Mouse (Mus musculus): Measurements from ENCODE around the gene Denr. TPM values are rescaled to one million over a fixed set of nuclear protein-coding genes. Genes with fewer than 3 reads are reported as not detected.

Denr gene
- polyA plus RNA-seq, 1 experiment, result 88.1 TPM

- H3K4me3 ChIP-seq (ENCODE audit: insufficient read depth, low read depth, low read length), result no peak overlapping the region
- peaks cover 9% of the 10 kb centered on the region for H3K4me1 ChIP-seq (ENCODE audit: control insufficient read depth, insufficient read depth, insufficient read length, low read length)
These were observed 65.5 kb downstream of the Denr start for GRCm38 (mm10) chr5:123972453-123972852.

GRCm38 (mm10) chr5:123973299-123974178, 66.6 kb downstream of the Denr start, which contains the start of gene Hip1r:
Hip1r (plus strand) TSS chr5:123973628.
- no peak within 1 kb of the TSS; the same call in 1 of the 2 replicates for H3K27ac ChIP-seq (replicated peaks; ENCODE audit: low read depth, low read length)
- peaks cover 18% of the 10 kb centered on the region for H3K4me1 ChIP-seq (ENCODE audit: control insufficient read depth, insufficient read depth, insufficient read length, low read length)
- peak within 1 kb of the TSS; percentile 70 for H3K4me3 ChIP-seq (ENCODE audit: insufficient read depth, low read depth, low read length)

More at GRCm38 (mm10) chr5:123972453-123972852, 65.5 kb downstream of the Denr start:
- no peak overlapping the region for H3K27ac ChIP-seq (replicated peaks; ENCODE audit: low read depth, low read length)

DNA sequence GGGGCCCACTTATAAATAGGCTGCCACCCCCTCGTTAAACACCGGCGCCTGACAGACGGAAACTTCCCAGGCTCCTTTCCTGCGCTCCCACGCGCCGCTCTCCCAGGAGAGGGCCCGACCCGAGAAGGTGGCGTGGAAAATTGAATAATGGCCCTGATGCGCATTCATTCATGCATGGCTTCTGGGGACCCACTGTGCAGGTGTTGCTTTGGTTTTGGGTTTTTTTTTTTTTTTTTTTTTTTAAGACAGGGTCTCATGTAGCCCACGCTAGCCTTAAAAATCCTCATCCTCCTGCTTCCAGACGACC, 67.2 kb downstream of the Denr start:
- Histone ChIP-seq H3K4me1 (ENCODE audit: control insufficient read depth, insufficient read depth, insufficient read length, low read length) (peaks cover 22% of the 10 kb centered on the region), H3K27ac (replicated peaks; ENCODE audit: low read depth, low read length) (no peak overlapping the region; the same call in 1 of the 2 replicates), H3K4me3 (ENCODE audit: insufficient read depth, low read depth, low read length) (peak overlapping the region; percentile 70)

GRCm38 (mm10) chr5:123974616-123975111, 67.7 kb downstream of the Denr start:
- Histone ChIP-seq H3K27ac (replicated peaks; ENCODE audit: low read depth, low read length) (peak overlapping the region; percentile 13; the same call in 1 of the 2 replicates), H3K4me3 (ENCODE audit: insufficient read depth, low read depth, low read length) (peak overlapping the region; percentile 42), H3K4me1 (ENCODE audit: control insufficient read depth, insufficient read depth, insufficient read length, low read length) (peaks cover 26% of the 10 kb centered on the region)

DNA sequence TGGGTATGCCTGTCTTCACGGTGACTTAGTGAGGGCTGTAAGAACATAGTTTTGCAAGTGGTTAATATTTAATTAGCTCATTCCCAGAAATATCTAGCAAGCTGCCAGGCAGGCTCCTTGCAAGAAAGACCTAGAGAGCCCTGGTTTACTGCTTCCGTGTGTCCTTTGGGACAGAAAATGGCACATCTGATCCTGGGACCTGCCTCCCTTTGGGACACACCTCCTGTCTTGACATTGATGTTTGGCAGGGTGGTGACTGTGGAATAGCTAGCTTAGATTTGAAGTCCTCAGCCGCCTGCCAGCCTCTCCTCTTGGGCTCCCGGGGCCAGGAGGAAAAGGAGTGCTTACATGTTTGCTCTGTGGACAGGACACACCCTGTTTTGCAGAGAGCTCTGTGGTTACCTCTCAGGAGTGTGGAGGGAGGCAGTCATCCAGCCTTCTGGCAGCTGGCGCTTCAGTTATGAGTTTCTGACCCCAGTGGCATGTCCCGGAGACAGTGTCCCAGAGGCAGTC, 68.7 kb downstream of the Denr start:
- Histone ChIP-seq H3K27ac (replicated peaks; ENCODE audit: low read depth, low read length) (no peak overlapping the region), H3K4me1 (ENCODE audit: control insufficient read depth, insufficient read depth, insufficient read length, low read length) (peaks cover 35% of the 10 kb centered on the region), H3K4me3 (ENCODE audit: insufficient read depth, low read depth, low read length) (no peak overlapping the region)

DNA sequence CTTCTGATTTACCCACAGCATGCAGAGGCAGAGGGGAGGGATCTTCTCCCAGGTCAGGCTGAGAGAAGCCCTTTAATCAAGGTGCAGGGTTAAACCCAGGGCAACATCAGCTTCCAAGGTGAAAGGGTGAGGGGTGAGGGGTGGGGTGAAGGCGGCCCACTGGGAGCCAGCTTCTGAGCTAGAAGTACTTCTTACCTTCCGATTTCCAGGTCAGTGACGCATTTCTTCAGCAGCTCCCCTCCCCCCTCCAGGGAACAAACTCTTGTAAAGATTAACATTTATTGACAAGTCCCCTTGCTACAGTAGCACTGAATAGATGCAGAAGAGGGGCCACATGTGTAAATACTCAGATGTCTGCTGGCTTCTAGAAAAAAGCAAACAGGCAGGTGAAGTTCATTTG, 70.3 kb downstream of the Denr start:
- Histone ChIP-seq H3K27ac (replicated peaks; ENCODE audit: low read depth, low read length) (no peak overlapping the region), H3K4me3 (ENCODE audit: insufficient read depth, low read depth, low read length) (no peak overlapping the region), H3K4me1 (ENCODE audit: control insufficient read depth, insufficient read depth, insufficient read length, low read length) (peaks cover 40% of the 10 kb centered on the region)

GRCm38 (mm10) chr5:123978131-123978530, 71.2 kb downstream of the Denr start:
- peak overlapping the region; percentile 46 for H3K27ac ChIP-seq (replicated peaks; ENCODE audit: low read depth, low read length)
- peaks cover 40% of the 10 kb centered on the region for H3K4me1 ChIP-seq (ENCODE audit: control insufficient read depth, insufficient read depth, insufficient read length, low read length)
- H3K4me3 ChIP-seq (ENCODE audit: insufficient read depth, low read depth, low read length), result no peak overlapping the region

Other genes starting within 250 kb of the Denr start
- 38.1 and 45.0 TPM in 2 replicates for gene Clip1, start 222.6 kb upstream of the Denr start, polyA plus RNA-seq (2012; ENCODE audit: insufficient read depth, insufficient read length, missing spikeins)
- gene Zcchc8, start 186.1 kb upstream of the Denr start, polyA plus RNA-seq (2012; ENCODE audit: insufficient read depth, insufficient read length, missing spikeins), result 17.6 and 22.1 TPM in 2 replicates
- gene Rsrc2, start 157.8 kb upstream of the Denr start, polyA plus RNA-seq (2012; ENCODE audit: insufficient read depth, insufficient read length, missing spikeins), result 75.0 and 76.1 TPM in 2 replicates
- not detected in 2 replicates for gene Kntc1, start 157.5 kb upstream of the Denr start, polyA plus RNA-seq (2012; ENCODE audit: insufficient read depth, insufficient read length, missing spikeins)
- 3.9 and 8.7 TPM in 2 replicates for gene Hcar2, start 41.7 kb upstream of the Denr start, polyA plus RNA-seq (2012; ENCODE audit: insufficient read depth, insufficient read length, missing spikeins)
- 10.5 and 17.4 TPM in 2 replicates for gene Hcar1, start 27.2 kb upstream of the Denr start, polyA plus RNA-seq (2012; ENCODE audit: insufficient read depth, insufficient read length, missing spikeins)
- not detected in 2 replicates for gene Gm43518, start 20.2 kb downstream of the Denr start, polyA plus RNA-seq (2012; ENCODE audit: insufficient read depth, insufficient read length, missing spikeins)
- gene Ccdc62, start 23.5 kb downstream of the Denr start, polyA plus RNA-seq (2012; ENCODE audit: insufficient read depth, insufficient read length, missing spikeins), result 6.1 and 11.5 TPM in 2 replicates
- gene Hip1r, start 66.5 kb downstream of the Denr start, polyA plus RNA-seq (2012; ENCODE audit: insufficient read depth, insufficient read length, missing spikeins), result 3.8 and 5.2 TPM in 2 replicates
- 2.7 and 3.7 TPM in 2 replicates for gene Vps37b, start 125.1 kb downstream of the Denr start, polyA plus RNA-seq (2012; ENCODE audit: insufficient read depth, insufficient read length, missing spikeins)
- gene Abcb9, start 188.6 kb downstream of the Denr start, polyA plus RNA-seq (2012; ENCODE audit: insufficient read depth, insufficient read length, missing spikeins), result 6.4 and 8.8 TPM in 2 replicates
- 20.5 and 23.1 TPM in 2 replicates for gene Ogfod2, start 205.1 kb downstream of the Denr start, polyA plus RNA-seq (2012; ENCODE audit: insufficient read depth, insufficient read length, missing spikeins)
- 55.2 and 72.4 TPM in 2 replicates for gene Arl6ip4, start 208.9 kb downstream of the Denr start, polyA plus RNA-seq (2012; ENCODE audit: insufficient read depth, insufficient read length, missing spikeins)